Mouse (Mus musculus): ENCODE measurements at regions not wholly inside any gene's neighbourhood (a gene's known extent, or its start where the extent isn't known, plus 50 kb on each side); places are given as distances from the start of the nearest gene placed in this dataset.

DNA sequence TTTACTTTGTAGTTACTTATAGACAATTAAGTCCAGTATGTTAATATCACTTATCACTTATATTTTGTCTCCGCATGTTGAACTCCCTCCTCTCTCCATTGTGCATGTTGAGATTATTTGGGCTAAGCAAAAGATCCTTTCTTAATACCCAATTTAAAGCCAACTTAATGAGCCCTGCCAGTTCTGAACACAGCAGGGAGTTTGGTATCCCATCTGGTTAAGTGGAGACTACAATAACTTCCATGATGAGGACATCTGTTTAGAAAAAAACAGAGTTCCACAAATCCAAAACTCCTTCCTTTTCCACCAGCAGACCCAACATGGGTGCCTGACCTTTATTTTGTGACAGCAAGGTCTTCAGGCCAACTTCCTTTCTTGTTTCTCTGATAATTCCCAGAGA, 572.0 kb upstream of the Pitx2 start:
- TF ChIP-seq CTCF (IDR thresholded peaks at IDR 0.05), result no peak
- no peak for TF ChIP-seq EP300 (IDR thresholded peaks at IDR 0.05)

All from lung, postnatal 0 days (tissue).